Mouse (Mus musculus) stomach, embryonic 15.5 days (tissue): ENCODE measurements around the gene Poldip2. TPM values are rescaled to one million over a fixed set of nuclear protein-coding genes. Genes with fewer than 3 reads are reported as not detected.

ENCODE experiments used
- polyA plus RNA-seq: library from polyadenylated mRNA; unstranded; fragments of >200 nt; fragmentation: Nextera tagmentation; extraction: Ambion mirVana; gene quantifications from 2 replicates; pipeline ENCODE4 v1.2.1, GENCODE M21; 2015

Poldip2 gene
- polyA plus RNA-seq, 1 experiment from 2014 or later = 131 TPM

Other genes with a start within 250 kb of the Poldip2 start
- 0.26 and 0.37 TPM in 2 replicates for gene BC030499, start 221.4 kb upstream of the Poldip2 start, polyA plus RNA-seq
- 33.3 and 34.6 TPM in 2 replicates for gene Spag5, start 210.7 kb upstream of the Poldip2 start, polyA plus RNA-seq
- gene Aldoc, start 189.2 kb upstream of the Poldip2 start, polyA plus RNA-seq = 24.1 and 24.5 TPM in 2 replicates
- 67.8 and 75.7 TPM in 2 replicates for gene Pigs, start 183.8 kb upstream of the Poldip2 start, polyA plus RNA-seq
- 34.1 and 34.8 TPM in 2 replicates for gene Unc119, start 168.7 kb upstream of the Poldip2 start, polyA plus RNA-seq
- gene Foxn1, start 125.6 kb upstream of the Poldip2 start, polyA plus RNA-seq = 0.63 and 0.90 TPM in 2 replicates
- 0.26 and 0.51 TPM in 2 replicates for gene Slc13a2, start 90.0 kb upstream of the Poldip2 start, polyA plus RNA-seq
- gene Slc46a1, start 46.5 kb upstream of the Poldip2 start, polyA plus RNA-seq = 11.9 and 12.4 TPM in 2 replicates
- 2.6 and 3.3 TPM in 2 replicates for gene Sarm1, start 14.4 kb upstream of the Poldip2 start, polyA plus RNA-seq
- gene Vtn, start 13.1 kb upstream of the Poldip2 start, polyA plus RNA-seq = 59.8 and 67.8 TPM in 2 replicates
- gene Sebox, start 8.7 kb upstream of the Poldip2 start, polyA plus RNA-seq = not detected in 2 replicates
- 45.5 and 47.2 TPM in 2 replicates for gene Tmem199, start within 50 bp of the Poldip2 start, polyA plus RNA-seq
- gene Tnfaip1, start 24.1 kb downstream of the Poldip2 start, polyA plus RNA-seq = 66.3 and 73.6 TPM in 2 replicates
- 142 and 147 TPM in 2 replicates for gene Ift20, start 24.2 kb downstream of the Poldip2 start, polyA plus RNA-seq
- gene Tmem97, start 38.6 kb downstream of the Poldip2 start, polyA plus RNA-seq = 244 and 293 TPM in 2 replicates
- gene Nlk, start 185.2 kb downstream of the Poldip2 start, polyA plus RNA-seq = 9.2 and 11.8 TPM in 2 replicates
- 36.9 and 39.3 TPM in 2 replicates for gene Ccnq, start 239.5 kb downstream of the Poldip2 start, polyA plus RNA-seq